Mouse (Mus musculus) thymus, adult 2 months (tissue): ENCODE data around the gene Slc36a1. TPM values are rescaled to one million over a fixed set of nuclear protein-coding genes. Genes with fewer than 3 reads are reported as not detected.

Source experiments
- DNase-seq: peaks from one replicate; pipeline ENCODE4 v3.0.0; 2021
- H3K27ac ChIP-seq: fragments of 200-500 bp; 2 replicates; pipeline ENCODE4 v1.5.1; 2012; ENCODE audit warnings: low read length, control low read depth; ENCODE audit not compliant: control insufficient read depth, insufficient read depth
- H3K27me3 ChIP-seq: fragments of 200-500 bp; 2 replicates; pipeline ENCODE4 v1.6.1; 2012; ENCODE audit warnings: mild to moderate bottlenecking, low read length, moderate library complexity, mixed read lengths; ENCODE audit not compliant: control insufficient read depth, insufficient read depth
- H3K36me3 ChIP-seq: fragments of 200-500 bp; 2 replicates; pipeline ENCODE4 v1.6.1; 2012; ENCODE audit warnings: mild to moderate bottlenecking, low read length, moderate library complexity; ENCODE audit not compliant: control insufficient read depth, insufficient read depth
- H3K4me1 ChIP-seq: fragments of 200-500 bp; replicated peaks from 2 replicates; pipeline ENCODE4 v1.6.1; 2012; ENCODE audit warnings: low read length; ENCODE audit not compliant: control insufficient read depth, insufficient read depth
- H3K4me3 ChIP-seq: fragments of 200-500 bp; 2 replicates; pipeline ENCODE4 v1.5.1; 2012; ENCODE audit warnings: mild to moderate bottlenecking, low read length, control low read depth, moderate library complexity; ENCODE audit not compliant: control insufficient read depth, insufficient read depth
- CTCF ChIP-seq: fragments of 200-500 bp; IDR thresholded peaks from 2 replicates; pipeline ENCODE4 v1.5.1; 2012; ENCODE audit warnings: mild to moderate bottlenecking, control low read depth, low read length, moderate library complexity, borderline replicate concordance; ENCODE audit not compliant: control insufficient read depth, poor library complexity, insufficient read depth; ENCODE audit errors: extremely low read depth
- POLR2A ChIP-seq: fragments of 200-500 bp; IDR thresholded peaks from 2 replicates; pipeline ENCODE4 v1.6.1; 2012; ENCODE audit warnings: mild to moderate bottlenecking, low read length, control low read depth, moderate library complexity; ENCODE audit not compliant: control insufficient read depth, poor library complexity, insufficient read depth; ENCODE audit errors: extremely low read depth
- WGBS: fragments of 180-500 bp; shearing (Covaris S2); methylation state at CpG from one replicate; pipeline ENCODE4 v1.1.7; 2018; 5-methylcytosine and 5-hydroxymethylcytosine counted together
- polyA plus RNA-seq: library from polyadenylated mRNA; depleted of rRNA; stranded (reverse); fragments of >200 nt; gene quantifications from 2 replicates; pipeline ENCODE4 v1.2.3, GENCODE M21; 2012

The Slc36a1 gene
- polyA plus RNA-seq, 1 experiment, result 65.3 TPM

GRCm38 (mm10) chr11:55234288-55234687 is 30.1 kb downstream of the Slc36a1 start:
- DNase-seq, result no peak
- Histone ChIP-seq H3K27me3 (no peaks in the 10 kb centered on the region), H3K4me3 (no peak overlapping the region), H3K4me1 (0 out of 2 replicates have a peak, but pooled peaks cover 2% of the 10 kb centered on the region), H3K27ac (no peak overlapping the region), H3K36me3 (no peaks in the 10 kb centered on the region)
- TF ChIP-seq POLR2A (no peak), CTCF (no peak)
- 93% methylated on average over 7 of the region's 7 CpGs for WGBS

GRCm38 (mm10) chr11:55234791-55235190 is 30.6 kb downstream of the Slc36a1 start:
- H3K36me3 ChIP-seq, result no peaks in the 10 kb centered on the region
- no peaks in the 10 kb centered on the region for H3K27me3 ChIP-seq
- no peak overlapping the region for H3K27ac ChIP-seq
- H3K4me3 ChIP-seq, result no peak overlapping the region
- 0 out of 2 replicates have a peak, but pooled peaks cover 2% of the 10 kb centered on the region for H3K4me1 ChIP-seq
- 92% methylated on average over 4 of the region's 4 CpGs for WGBS
- DNase-seq, result no peak
- TF ChIP-seq POLR2A, result no peak
- no peak for TF ChIP-seq CTCF

DNA sequence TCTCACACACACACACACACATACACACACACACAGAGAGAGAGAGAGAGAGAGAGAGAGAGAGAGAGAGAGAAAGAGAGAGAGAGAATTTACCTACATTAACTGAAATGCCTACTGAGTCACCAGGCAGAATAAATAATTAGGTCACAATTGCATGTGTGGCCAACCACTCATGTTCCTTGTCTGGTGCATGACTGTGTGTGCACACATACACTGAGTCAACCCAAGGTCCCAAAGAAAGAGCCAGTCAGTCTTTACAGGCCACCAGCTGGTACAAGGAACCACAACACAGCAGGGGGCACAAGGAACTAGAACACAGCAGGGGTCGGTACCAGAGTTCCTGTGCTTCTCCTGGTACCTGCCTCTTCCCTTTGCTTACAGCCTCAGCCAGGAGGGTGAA is 32.7 kb downstream of the Slc36a1 start:
- no peak for DNase-seq
- no peak overlapping the region for H3K27ac ChIP-seq
- no peaks in the 10 kb centered on the region for H3K36me3 ChIP-seq
- WGBS, result 42% methylated on average over 1 of the region's 1 CpGs
- H3K27me3 ChIP-seq, result no peaks in the 10 kb centered on the region
- no peak for TF ChIP-seq POLR2A
- no peak for TF ChIP-seq CTCF
- H3K4me1 ChIP-seq, result no peaks in the 10 kb centered on the region
- no peak overlapping the region for H3K4me3 ChIP-seq

GRCm38 (mm10) chr11:55239496-55239895 is 35.3 kb downstream of the Slc36a1 start:
- WGBS, result 81% methylated on average over 3 of the region's 3 CpGs
- no peak overlapping the region for H3K4me3 ChIP-seq
- no peaks in the 10 kb centered on the region for H3K36me3 ChIP-seq
- DNase-seq, result no peak
- no peak overlapping the region for H3K27ac ChIP-seq
- H3K27me3 ChIP-seq, result no peaks in the 10 kb centered on the region
- H3K4me1 ChIP-seq, result no peaks in the 10 kb centered on the region
- TF ChIP-seq CTCF (no peak), POLR2A (no peak)

GRCm38 (mm10) chr11:55240556-55240955 is 36.4 kb downstream of the Slc36a1 start:
- Histone ChIP-seq H3K27me3 (no peaks in the 10 kb centered on the region), H3K4me1 (no peaks in the 10 kb centered on the region), H3K27ac (no peak overlapping the region), H3K36me3 (no peaks in the 10 kb centered on the region), H3K4me3 (no peak overlapping the region)
- peak; percentile 64 for DNase-seq
- TF ChIP-seq CTCF (no peak), POLR2A (no peak)
- WGBS, result 55% methylated on average over 7 of the region's 7 CpGs

DNA sequence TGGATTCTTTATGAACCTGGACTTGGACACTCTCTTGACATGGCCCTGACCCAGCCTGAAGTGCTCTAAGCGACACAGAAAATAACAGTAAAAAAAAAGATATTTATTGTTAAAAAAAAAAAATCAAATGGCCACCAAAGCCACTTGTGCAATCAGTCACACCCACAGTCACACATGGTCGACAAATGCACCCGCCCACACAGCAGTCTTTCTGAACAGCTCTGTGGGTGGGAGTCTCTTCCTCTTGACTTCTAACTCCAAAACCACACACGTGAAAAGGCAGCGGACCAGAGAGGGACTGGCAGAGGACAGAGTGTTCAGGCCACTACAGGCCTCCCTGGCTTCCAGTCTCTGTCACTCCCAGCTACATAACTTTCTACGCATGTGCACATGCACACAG is 46.4 kb downstream of the Slc36a1 start:
- Histone ChIP-seq H3K27me3 (no peaks in the 10 kb centered on the region), H3K4me3 (no peak overlapping the region), H3K36me3 (no peaks in the 10 kb centered on the region), H3K27ac (no peak overlapping the region), H3K4me1 (no peaks in the 10 kb centered on the region)
- TF ChIP-seq POLR2A, result no peak
- TF ChIP-seq CTCF, result no peak
- no peak for DNase-seq
- WGBS, result 34% methylated on average over 6 of the region's 6 CpGs

DNA sequence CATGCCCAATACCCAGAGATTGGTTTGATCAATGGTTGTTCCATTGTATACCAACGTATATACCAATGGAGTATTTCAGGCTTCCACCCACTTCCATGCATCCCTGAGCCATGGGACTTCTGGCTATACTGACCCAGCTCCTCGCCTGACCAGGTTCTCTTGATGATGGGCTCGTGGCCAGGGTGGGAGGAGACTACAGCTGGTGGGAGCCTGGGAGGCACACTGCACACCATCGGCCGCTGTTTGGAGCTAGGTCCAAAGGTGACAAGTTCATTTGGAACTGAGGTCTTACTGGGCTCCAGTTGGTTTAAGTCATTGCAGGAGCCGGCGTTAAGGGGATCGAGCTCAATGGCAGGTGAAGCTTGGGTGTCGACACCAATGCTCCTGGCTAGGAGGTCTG is 49.2 kb downstream of the Slc36a1 start:
- 89% methylated on average over 9 of the region's 9 CpGs for WGBS
- H3K27ac ChIP-seq, result no peak overlapping the region
- no peaks in the 10 kb centered on the region for H3K36me3 ChIP-seq
- no peaks in the 10 kb centered on the region for H3K4me1 ChIP-seq
- no peak for TF ChIP-seq CTCF
- no peak for TF ChIP-seq POLR2A
- H3K4me3 ChIP-seq, result no peak overlapping the region
- H3K27me3 ChIP-seq, result no peaks in the 10 kb centered on the region
- DNase-seq, result no peak
